Mouse (Mus musculus): Measurements from ENCODE around the gene Cox5b. TPM values are rescaled to one million over a fixed set of nuclear protein-coding genes. Genes with fewer than 3 reads are reported as not detected.

Cox5b gene
- total RNA-seq, 2 experiments from 2014 or later: 1,243 to 1,338 TPM

Small RNAs within 50 kb of the gene (microRNA-seq; reads per million reads assigned to microRNA genes)
- gene Gm24133: 0 reads per million in 2 experiments

Other genes with a start within 250 kb of the Cox5b start
- 10 to 100 TPM; 17.7 to 20.3 TPM for gene Lman2l, start 246.2 kb upstream of the Cox5b start, total RNA-seq (2021)
- gene Cnnm4, start 219.8 kb upstream of the Cox5b start, total RNA-seq (2021): 1 to 10 TPM; 4.3 to 5.7 TPM
- 10 to 100 TPM; 14.5 to 18.2 TPM for gene Cnnm3, start 179.6 kb upstream of the Cox5b start, total RNA-seq (2021)
- gene Ankrd23, start 154.6 kb upstream of the Cox5b start, total RNA-seq (2021): 100 to 1,000 TPM; 419 to 469 TPM
- 100 to 1,000 TPM; 193 to 229 TPM for gene Gm42417, start 152.0 kb upstream of the Cox5b start, total RNA-seq (2021)
- gene Ankrd39, start 144.0 kb upstream of the Cox5b start, total RNA-seq (2021): 10 to 100 TPM; 10.9 to 11.4 TPM
- 10 to 100 TPM; 16.3 to 22.4 TPM for gene Sema4c, start 133.1 kb upstream of the Cox5b start, total RNA-seq (2021)
- 1 to 10 TPM; 3.0 to 3.1 TPM for gene Fam178b, start 8.3 kb upstream of the Cox5b start, total RNA-seq (2021)
- not detected for gene 4933424G06Rik, start 18.7 kb downstream of the Cox5b start, total RNA-seq (2021)
- gene Actr1b, start 23.0 kb downstream of the Cox5b start, total RNA-seq (2021): 100 to 1,000 TPM; 134 to 146 TPM
- gene Zap70, start 70.3 kb downstream of the Cox5b start, total RNA-seq (2021): under 1 TPM; 0.34 to 0.38 TPM

All from gastrocnemius, postnatal 10 days (tissue).